12 mouse cellular contexts compared by ENCODE assay signal in the genomic region with DNA sequence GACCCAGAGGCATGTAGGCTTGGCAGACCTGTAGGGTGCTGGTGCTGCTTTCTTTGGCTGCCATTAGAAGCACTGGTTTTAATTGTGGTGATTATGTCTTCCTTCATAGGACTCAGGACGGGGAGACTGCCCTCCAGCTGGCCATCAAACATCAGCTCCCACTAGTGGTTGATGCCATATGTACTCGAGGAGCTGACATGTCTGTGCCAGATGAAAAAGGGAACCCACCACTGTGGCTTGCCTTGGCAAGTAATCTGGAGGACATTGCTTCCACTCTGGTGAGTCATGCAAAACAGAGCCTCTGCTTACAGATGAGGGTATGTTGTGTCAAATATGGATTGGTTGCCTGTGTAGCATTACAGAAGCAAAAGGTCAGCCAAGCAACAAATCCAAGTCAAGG. TPM values are rescaled to one million over a fixed set of nuclear protein-coding genes. Genes with fewer than 3 reads are reported as not detected.
A peak's percentile ranks its signal among the peaks of the same experiment; 100 is the strongest.
DNase-seq lines count a peak whose midpoint lies in the region; ATAC-seq and TF ChIP-seq lines count a peak whose summit lies in the region.
"Had no signal": no experiment of that assay in that cellular context is flagged by ENCODE, and none has a peak within 500 bp of the region (broad histone marks: within the 10 kb centered on the region; RNA-seq: fewer than 3 reads in every experiment).

No protein-coding gene starts in this region.

- TF ChIP-seq CTCF in layer of hippocampus, adult 2 months (conservative IDR thresholded peaks at IDR 0.05): peak; percentile 43

- no peak overlapping the region for H3K27ac ChIP-seq in layer of hippocampus, adult 2 months
- H3K27ac ChIP-seq: forebrain, embryonic 13.5 days; hindbrain, embryonic 12.5 days; liver, embryonic 13.5 days had no signal

- H3K4me3 ChIP-seq in layer of hippocampus, adult 2 months: no peak overlapping the region
- H3K4me3 ChIP-seq: forebrain, embryonic 13.5 days; hindbrain, embryonic 12.5 days; liver, embryonic 13.5 days had no signal

- DNase-seq in layer of hippocampus, adult 2 months (ENCODE audit: low spot score in 2 of 2): no peak
- no peak for DNase-seq in layer of hippocampus, postnatal 36 days
- peak; percentile 52 for DNase-seq in adrenal gland, adult 8-10 months
- DNase-seq in splenic B cell, adult 2 months (ENCODE audit: low read depth, low spot score): peak; percentile 16
- no peak for DNase-seq in cerebellum, adult 18-20 months
- DNase-seq in kidney, postnatal 10 days: no peak
- DNase-seq: layer of hippocampus, adult 9-11 months; liver, embryonic 13.5 days; thymus, postnatal 4 days had no signal

- H3K27me3 ChIP-seq in splenic B cell, adult 2 months (ENCODE audit: control insufficient read depth, insufficient read depth, low read length, poor library complexity, severe bottlenecking): no peaks in the 10 kb centered on the region
- H3K27me3 ChIP-seq: forebrain, embryonic 13.5 days; hindbrain, embryonic 12.5 days; liver, embryonic 13.5 days had no signal

- ATAC-seq in granulocyte monocyte progenitor cell, adult 5-6 weeks (replicated peaks; ENCODE audit: poor library complexity, severe bottlenecking): peak; percentile 68
- ATAC-seq: forebrain, embryonic 13.5 days had no signal

- H3K36me3 ChIP-seq in splenic B cell, adult 2 months (ENCODE audit: control insufficient read depth, insufficient read depth, low read length, poor library complexity, severe bottlenecking): peaks cover 34% of the 10 kb centered on the region

RNA-seq across cellular contexts. Expression of a gene that starts 44.0 kb away (rescaled TPM):
- total RNA-seq in layer of hippocampus, adult 2 months (2021): 10 to 100 TPM; 17.9 to 19.9 TPM
- total RNA-seq in layer of hippocampus, postnatal 36 days (2021): 10 to 100 TPM; 18.6 to 22.8 TPM
- 10 to 100 TPM; 24.0 to 28.5 (median 27.5) TPM for total RNA-seq in adrenal gland, adult 8-10 months (2022)
- 2.2 and 3.2 TPM in 2 replicates for total RNA-seq in granulocyte monocyte progenitor cell, adult 5-6 weeks (2014; fragmentation: Nextera tagmentation)
- total RNA-seq in granulocyte monocyte progenitor cell, adult 5-6 weeks (2017): 4.4 and 9.7 TPM in 2 replicates

RNA-seq across cellular contexts. Expression of a gene that starts 44.1 kb away (rescaled TPM):
- 10 to 100 TPM; 47.8 to 49.5 TPM for total RNA-seq in layer of hippocampus, adult 2 months (2021)
- total RNA-seq in layer of hippocampus, postnatal 36 days (2021): 10 to 100 TPM; 42.1 to 51.0 TPM
- 10 to 100 TPM; 40.9 to 59.8 (median 49.6) TPM for total RNA-seq in adrenal gland, adult 8-10 months (2022)
- 29.9 and 31.8 TPM in 2 replicates for total RNA-seq in granulocyte monocyte progenitor cell, adult 5-6 weeks (2014; fragmentation: Nextera tagmentation)
- total RNA-seq in granulocyte monocyte progenitor cell, adult 5-6 weeks (2017): 21.6 and 22.1 TPM in 2 replicates

Comparison
In these comparisons a context has a peak if more than half of its experiments do, and no peak if none do; other contexts are left out.
1. DNase-seq: peak in adrenal gland, adult 8-10 months (single experiment) and splenic B cell, adult 2 months (single experiment); none in layer of hippocampus, adult 2 months (0 of 2), layer of hippocampus, postnatal 36 days (0 of 2), cerebellum, adult 18-20 months (0 of 2) and kidney, postnatal 10 days (single experiment).